Mouse (Mus musculus) midbrain, embryonic 10.5 days (tissue): ENCODE data around the gene Hoxc6. TPM values are rescaled to one million over a fixed set of nuclear protein-coding genes. Genes with fewer than 3 reads are reported as not detected.

Experiments used
- DNase-seq: peaks from one replicate; pipeline ENCODE4 v3.0.0-alpha.2; 2017; ENCODE audit warnings: low spot score
- H3K27ac ChIP-seq: fragments of 300-500 bp; sonication (generic); replicated peaks from 2 replicates; pipeline ENCODE4 v1.5.1; 2016; ENCODE audit warnings: mild to moderate bottlenecking
- H3K27me3 ChIP-seq: fragments of 300-500 bp; sonication (generic); 2 replicates; pipeline ENCODE4 v1.6.1; 2016; ENCODE audit warnings: low read depth, mild to moderate bottlenecking; ENCODE audit not compliant: poor library complexity, severe bottlenecking
- H3K36me3 ChIP-seq: fragments of 300-500 bp; sonication (generic); 2 replicates; pipeline ENCODE4 v1.6.1; 2016; ENCODE audit warnings: mild to moderate bottlenecking, moderate library complexity
- H3K4me1 ChIP-seq: fragments of 300-500 bp; sonication (generic); 2 replicates; pipeline ENCODE4 v1.6.1; 2016
- H3K4me3 ChIP-seq: fragments of 300-500 bp; sonication (generic); 2 replicates; pipeline ENCODE4 v1.5.1; 2016; ENCODE audit warnings: mild to moderate bottlenecking, moderate library complexity
- H3K9me3 ChIP-seq: fragments of 300-500 bp; sonication (generic); replicated peaks from 2 replicates; pipeline ENCODE4 v1.6.1; 2016; ENCODE audit warnings: mild to moderate bottlenecking
- WGBS: fragments of 180-500 bp; shearing (Covaris S2); methylation state at CpG from one replicate; pipeline ENCODE4 v1.1.7; 2016; 5-methylcytosine and 5-hydroxymethylcytosine counted together
- polyA plus RNA-seq: library from polyadenylated mRNA; unstranded; fragments of >200 nt; fragmentation: Nextera tagmentation; extraction: Ambion mirVana; gene quantifications from 2 replicates; pipeline ENCODE4 v1.2.1, GENCODE M21; 2016

Gene Hoxc6
- polyA plus RNA-seq, 1 experiment from 2014 or later, result not detected

- no peak for DNase-seq
- Histone ChIP-seq H3K4me3 (no peak overlapping the region), H3K27me3 (peaks cover 100% of the 10 kb centered on the region), H3K9me3 (no peaks in the 10 kb centered on the region), H3K4me1 (peaks cover 14% of the 10 kb centered on the region), H3K27ac (no peak overlapping the region), H3K36me3 (no peaks in the 10 kb centered on the region)
- WGBS, result 6% methylated on average over 3 of the region's 3 CpGs
Observed at GRCm38 (mm10) chr15:102984925-102985324, 13.1 kb upstream of the Hoxc6 start.

- peak; percentile 93 for DNase-seq
- WGBS, result 3% methylated on average over 21 of the region's 21 CpGs
- Histone ChIP-seq H3K4me1 (0 out of 2 replicates have a peak, but pooled peaks cover 5% of the 10 kb centered on the region), H3K9me3 (no peaks in the 10 kb centered on the region), H3K36me3 (no peaks in the 10 kb centered on the region), H3K4me3 (no peak overlapping the region), H3K27me3 (peaks cover 100% of the 10 kb centered on the region), H3K27ac (no peak overlapping the region)
Observed at GRCm38 (mm10) chr15:102987124-102987833, 10.8 kb upstream of the Hoxc6 start.

- DNase-seq, result no peak
- no peaks in the 10 kb centered on the region for H3K9me3 ChIP-seq
- H3K27me3 ChIP-seq, result peaks cover 100% of the 10 kb centered on the region
- no peak overlapping the region for H3K27ac ChIP-seq
- 11% methylated on average over 5 of the region's 5 CpGs for WGBS
- 0 out of 2 replicates have a peak, but pooled peaks cover 5% of the 10 kb centered on the region for H3K4me1 ChIP-seq
- no peaks in the 10 kb centered on the region for H3K36me3 ChIP-seq
- H3K4me3 ChIP-seq, result no peak overlapping the region
Observed at GRCm38 (mm10) chr15:102988078-102988477, 10.0 kb upstream of the Hoxc6 start.

GRCm38 (mm10) chr15:102990461-102991397 is 7.3 kb upstream of the Hoxc6 start, which contains the start of gene Hoxc8:
Gene Hoxc8, plus strand, starts transcription at chr15:102990607.
- Histone ChIP-seq H3K36me3 (no peaks in the 10 kb centered on the region), H3K27ac (no peak within 1 kb of the TSS), H3K27me3 (peaks cover 100% of the 10 kb centered on the region), H3K9me3 (no peaks in the 10 kb centered on the region), H3K4me1 (0 out of 2 replicates have a peak, but pooled peaks cover 5% of the 10 kb centered on the region), H3K4me3 (no peak within 1 kb of the TSS)
- 1% methylated on average over 69 of the region's 69 CpGs for WGBS
- no peak for DNase-seq

GRCm38 (mm10) chr15:102991782-102992181 is 6.3 kb upstream of the Hoxc6 start:
- Histone ChIP-seq H3K27me3 (peaks cover 100% of the 10 kb centered on the region), H3K27ac (no peak overlapping the region), H3K9me3 (no peaks in the 10 kb centered on the region), H3K4me3 (no peak overlapping the region), H3K4me1 (0 out of 2 replicates have a peak, but pooled peaks cover 5% of the 10 kb centered on the region), H3K36me3 (no peaks in the 10 kb centered on the region)
- no peak for DNase-seq
- WGBS, result 3% methylated on average over 7 of the region's 7 CpGs

GRCm38 (mm10) chr15:102992206-102992605 is 5.9 kb upstream of the Hoxc6 start:
- under 1% methylated on average over 11 of the region's 11 CpGs for WGBS
- H3K27me3 ChIP-seq, result peaks cover 100% of the 10 kb centered on the region
- no peak overlapping the region for H3K27ac ChIP-seq
- no peaks in the 10 kb centered on the region for H3K9me3 ChIP-seq
- H3K36me3 ChIP-seq, result no peaks in the 10 kb centered on the region
- 0 out of 2 replicates have a peak, but pooled peaks cover 5% of the 10 kb centered on the region for H3K4me1 ChIP-seq
- H3K4me3 ChIP-seq, result no peak overlapping the region
- DNase-seq, result no peak

GRCm38 (mm10) chr15:102992863-102993262 is 5.2 kb upstream of the Hoxc6 start:
- H3K4me3 ChIP-seq, result no peak overlapping the region
- 0 out of 2 replicates have a peak, but pooled peaks cover 5% of the 10 kb centered on the region for H3K4me1 ChIP-seq
- peaks cover 100% of the 10 kb centered on the region for H3K27me3 ChIP-seq
- no peaks in the 10 kb centered on the region for H3K36me3 ChIP-seq
- H3K9me3 ChIP-seq, result no peaks in the 10 kb centered on the region
- WGBS, result 1% methylated on average over 3 of the region's 3 CpGs
- H3K27ac ChIP-seq, result no peak overlapping the region
- no peak for DNase-seq

- 3% methylated on average over 9 of the region's 9 CpGs for WGBS
- DNase-seq, result no peak
- no peak overlapping the region for H3K4me3 ChIP-seq
- no peaks in the 10 kb centered on the region for H3K36me3 ChIP-seq
- no peak overlapping the region for H3K27ac ChIP-seq
- peaks cover 14% of the 10 kb centered on the region for H3K4me1 ChIP-seq
- H3K9me3 ChIP-seq, result no peaks in the 10 kb centered on the region
- peaks cover 100% of the 10 kb centered on the region for H3K27me3 ChIP-seq
Observed at GRCm38 (mm10) chr15:102996548-102996947, 1.5 kb upstream of the Hoxc6 start.

- under 1% methylated on average over 3 of the region's 3 CpGs for WGBS
- no peak for DNase-seq
- H3K4me3 ChIP-seq, result no peak overlapping the region
- no peaks in the 10 kb centered on the region for H3K36me3 ChIP-seq
- H3K9me3 ChIP-seq, result no peaks in the 10 kb centered on the region
- no peak overlapping the region for H3K27ac ChIP-seq
- H3K4me1 ChIP-seq, result peaks cover 14% of the 10 kb centered on the region
- H3K27me3 ChIP-seq, result peaks cover 100% of the 10 kb centered on the region
Observed at GRCm38 (mm10) chr15:102997431-102997830, 626 bp upstream of the Hoxc6 start.

- H3K36me3 ChIP-seq, result no peaks in the 10 kb centered on the region
- no peaks in the 10 kb centered on the region for H3K9me3 ChIP-seq
- peaks cover 100% of the 10 kb centered on the region for H3K27me3 ChIP-seq
- WGBS, result 2% methylated on average over 19 of the region's 19 CpGs
- H3K4me3 ChIP-seq, result peak overlapping the region; percentile 47
- no peak overlapping the region for H3K27ac ChIP-seq
- peaks cover 14% of the 10 kb centered on the region for H3K4me1 ChIP-seq
- DNase-seq, result no peak
Observed at GRCm38 (mm10) chr15:102998608-102999182, 638 bp downstream of the Hoxc6 start.

GRCm38 (mm10) chr15:102999183-102999831 is 1.2 kb downstream of the Hoxc6 start:
- no peak for DNase-seq
- Histone ChIP-seq H3K4me1 (peaks cover 14% of the 10 kb centered on the region), H3K27ac (no peak overlapping the region), H3K4me3 (peak overlapping the region; percentile 47), H3K36me3 (no peaks in the 10 kb centered on the region), H3K27me3 (peaks cover 100% of the 10 kb centered on the region), H3K9me3 (no peaks in the 10 kb centered on the region)
- 0% methylated on average over 33 of the region's 33 CpGs for WGBS

GRCm38 (mm10) chr15:102999955-103000354 is 1.9 kb downstream of the Hoxc6 start:
- Histone ChIP-seq H3K4me1 (peaks cover 14% of the 10 kb centered on the region), H3K27ac (no peak overlapping the region), H3K36me3 (no peaks in the 10 kb centered on the region), H3K4me3 (no peak overlapping the region), H3K27me3 (peaks cover 100% of the 10 kb centered on the region), H3K9me3 (no peaks in the 10 kb centered on the region)
- no peak for DNase-seq
- 1% methylated on average over 11 of the region's 11 CpGs for WGBS
